In genomic region chr1:84939466-84939865, GRCm38 (mm10) we compare ENCODE assay signal across 37 mouse cellular contexts. TPM values are rescaled to one million over a fixed set of nuclear protein-coding genes. Genes with fewer than 3 reads are reported as not detected.
"Had no signal": no experiment of that assay in that cellular context is flagged by ENCODE, and none has a peak within 500 bp of the region (broad histone marks: within the 10 kb centered on the region; RNA-seq: fewer than 3 reads in every experiment).

No protein-coding gene starts in this region.

- H3K9ac ChIP-seq: heart, embryonic 12.5 days; heart, embryonic 13.5 days; heart, embryonic 15.5 days; hindbrain, embryonic 12.5 days; hindbrain, embryonic 13.5 days; hindbrain, embryonic 14.5 days; hindbrain, embryonic 15.5 days; intestine, embryonic 15.5 days; kidney, embryonic 15.5 days had no signal

- H3K36me3 ChIP-seq: heart, embryonic 10.5 days; heart, embryonic 12.5 days; heart, embryonic 13.5 days; heart, embryonic 15.5 days; hindbrain, embryonic 10.5 days; hindbrain, embryonic 12.5 days; hindbrain, embryonic 13.5 days; hindbrain, embryonic 15.5 days; intestine, embryonic 15.5 days; kidney, embryonic 15.5 days had no signal

- ATAC-seq: hindbrain, embryonic 16.5 days; hindbrain, postnatal 0 days; inflammation-experienced regulatory T-cells, adult 6 months; intestine, embryonic 15.5 days; intestine, postnatal 0 days had no signal

- H3K4me1 ChIP-seq: heart, embryonic 12.5 days; hindbrain, embryonic 12.5 days had no signal

- H3K4me2 ChIP-seq: heart, embryonic 11.5 days; heart, embryonic 12.5 days; heart, embryonic 13.5 days; heart, embryonic 15.5 days; hindbrain, embryonic 12.5 days; hindbrain, embryonic 13.5 days; hindbrain, embryonic 14.5 days; hindbrain, embryonic 15.5 days; intestine, embryonic 15.5 days; kidney, embryonic 15.5 days had no signal

- DNase-seq: heart, postnatal 10 days; heart, postnatal 14 days; heart, postnatal 4 days; kidney, adult 11 months; kidney, adult 18-20 months; kidney, adult 8-10 months; kidney, adult 9 months; kidney, postnatal 10 days; kidney, postnatal 14 days; kidney, postnatal 25 days; kidney, postnatal 36 days; kidney, postnatal 4 days; layer of hippocampus, adult 9-11 months; layer of hippocampus, postnatal 36 days had no signal

- H3K27me3 ChIP-seq: hindbrain, embryonic 12.5 days; hindbrain, embryonic 13.5 days; hindbrain, embryonic 15.5 days had no signal

- H3K9me3 ChIP-seq: heart, embryonic 10.5 days; heart, embryonic 12.5 days; heart, embryonic 13.5 days; heart, embryonic 15.5 days; hindbrain, embryonic 10.5 days; hindbrain, embryonic 12.5 days; hindbrain, embryonic 13.5 days; hindbrain, embryonic 15.5 days; intestine, embryonic 15.5 days; kidney, embryonic 15.5 days had no signal

- H3K4me3 ChIP-seq: heart, embryonic 10.5 days; heart, embryonic 12.5 days; heart, embryonic 13.5 days; heart, embryonic 15.5 days; hindbrain, embryonic 10.5 days; hindbrain, embryonic 12.5 days; hindbrain, embryonic 13.5 days; hindbrain, embryonic 15.5 days; intestine, embryonic 15.5 days; kidney, embryonic 15.5 days; layer of hippocampus, adult 2 months; left cerebral cortex, adult 2 months had no signal

- H3K27ac ChIP-seq: heart, embryonic 10.5 days; heart, embryonic 13.5 days; heart, embryonic 15.5 days; hindbrain, embryonic 10.5 days; hindbrain, embryonic 12.5 days; hindbrain, embryonic 13.5 days; hindbrain, embryonic 14.5 days; hindbrain, embryonic 15.5 days; hindbrain, postnatal 0 days; intestine, embryonic 15.5 days; kidney, embryonic 15.5 days; kidney, postnatal 0 days; layer of hippocampus, adult 2 months; left cerebral cortex, adult 2 months had no signal

RNA-seq across cellular contexts. Expression of gene Slc16a14, which starts 4.5 kb away (rescaled TPM):
- total RNA-seq: hematopoietic stem cell, adult 5-6 weeks had no signal
- polyA plus RNA-seq: heart, embryonic 16.5 days; heart, postnatal 0 days; inflammation-experienced regulatory T-cells, adult 6 months; large intestine, adult 2 months had no signal
